Mouse (Mus musculus): ENCODE measurements around the gene Vmn2r54.
"Not testable (repeated sequence)": the region's sequence is repeated elsewhere in the genome, so short reads cannot be mapped to it uniquely, and the experiment has no call there.

The Vmn2r54 gene

GRCm38 (mm10) chr7:12640219-12640618, at the start of gene Vmn2r54:
Vmn2r54 (minus strand) TSS chr7:12640319.
- DNase-seq (ENCODE audit: low read depth): not testable (repeated sequence)

GRCm38 (mm10) chr7:12684903-12685302, 44.8 kb upstream of the Vmn2r54 start, which contains the start of gene Vmn2r55:
Vmn2r55 (minus strand) TSS chr7:12685003.
- not testable (repeated sequence) for DNase-seq (ENCODE audit: low read depth)

- no peak for DNase-seq (ENCODE audit: low read depth)
Observed at GRCm38 (mm10) chr7:12608688-12609087, 31.4 kb downstream of the Vmn2r54 start, which contains the start of gene Vmn2r53. Vmn2r53 (minus strand) TSS chr7:12608788.
